Mouse (Mus musculus): ENCODE data around the gene Ints14.

GRCm38 (mm10) chr9:64931751-64932610 is 28.7 kb upstream of the Ints14 start:
- TF ChIP-seq CTCF (conservative IDR thresholded peaks at IDR 0.05 in 1 of 2, IDR thresholded peaks at IDR 0.05 in 1 of 2; ENCODE audit: low read depth in 2 of 2, low read length in 2 of 2) (no peak), HCFC1 (IDR thresholded peaks at IDR 0.05; ENCODE audit: low read depth, low read length) (no peak), CHD1 (IDR thresholded peaks at IDR 0.05; ENCODE audit: low read depth, low read length) (no peak)

All from CH12.LX (cell line).